In genomic region chr9:62598956-62599355, GRCm38 (mm10) we compare ENCODE assay signal across 17 mouse cellular contexts.
"Had no signal": no experiment of that assay in that cellular context is flagged by ENCODE, and none has a peak within 500 bp of the region (broad histone marks: within the 10 kb centered on the region; RNA-seq: fewer than 3 reads in every experiment).

No protein-coding gene starts in this region.

- H3K27me3 ChIP-seq: limb, embryonic 12.5 days; limb, embryonic 15.5 days; midbrain, embryonic 13.5 days had no signal

- H3K4me1 ChIP-seq: limb, embryonic 12.5 days; limb, embryonic 15.5 days; midbrain, embryonic 13.5 days had no signal

- H3K36me3 ChIP-seq: limb, embryonic 12.5 days; limb, embryonic 15.5 days; midbrain, embryonic 13.5 days had no signal

- H3K4me2 ChIP-seq: limb, embryonic 12.5 days; limb, embryonic 15.5 days; liver, embryonic 11.5 days; lung, embryonic 14.5 days; midbrain, embryonic 13.5 days had no signal

- ATAC-seq: liver, postnatal 0 days; lung, postnatal 0 days; midbrain, embryonic 13.5 days; midbrain, embryonic 16.5 days had no signal

- DNase-seq: kidney, adult 2 months; layer of hippocampus, adult 9-11 months; left cerebral cortex, postnatal 4 days; liver, postnatal 0 days; lung, embryonic 14.5 days; thymus, adult 18-20 months; thymus, postnatal 36 days had no signal

- H3K9ac ChIP-seq: limb, embryonic 12.5 days; limb, embryonic 15.5 days; liver, embryonic 14.5 days; liver, postnatal 0 days; lung, embryonic 14.5 days; midbrain, embryonic 13.5 days had no signal

- H3K4me3 ChIP-seq: layer of hippocampus, adult 2 months; limb, embryonic 12.5 days; limb, embryonic 15.5 days; midbrain, embryonic 13.5 days had no signal

- H3K27ac ChIP-seq: kidney, postnatal 0 days; limb, embryonic 12.5 days; limb, embryonic 15.5 days; liver, embryonic 14.5 days; macrophage; midbrain, embryonic 13.5 days had no signal

- H3K9me3 ChIP-seq: limb, embryonic 12.5 days; limb, embryonic 15.5 days; midbrain, embryonic 13.5 days had no signal
